Mouse (Mus musculus) forelimb bud, embryonic 11.5 days (tissue): ENCODE measurements around the gene Shq1.

Source experiments
- DNase-seq: peaks from one replicate; pipeline ENCODE4 v3.0.0-alpha.2; 2012; ENCODE audit warnings: low read depth, low spot score

The Shq1 gene

DNA sequence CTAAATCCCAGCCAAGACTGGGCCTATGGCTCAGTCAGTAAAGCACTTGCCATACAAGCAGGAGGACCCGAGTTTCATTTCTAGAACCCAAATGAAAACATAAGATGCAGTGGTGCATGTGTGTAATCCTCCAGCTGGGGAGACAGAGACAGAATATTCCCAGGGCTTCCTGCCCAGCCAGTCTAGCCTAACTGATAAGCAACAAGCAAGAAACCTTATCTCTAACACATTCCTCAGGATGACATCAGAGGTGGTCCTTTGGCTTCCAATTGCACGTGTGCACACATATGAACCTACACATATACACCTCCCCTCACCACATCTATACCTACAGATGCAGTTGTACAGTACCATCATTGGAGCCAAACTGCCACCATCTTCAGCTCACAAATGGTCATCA is 2.1 kb downstream of the Shq1 start:
- no peak for DNase-seq

DNA sequence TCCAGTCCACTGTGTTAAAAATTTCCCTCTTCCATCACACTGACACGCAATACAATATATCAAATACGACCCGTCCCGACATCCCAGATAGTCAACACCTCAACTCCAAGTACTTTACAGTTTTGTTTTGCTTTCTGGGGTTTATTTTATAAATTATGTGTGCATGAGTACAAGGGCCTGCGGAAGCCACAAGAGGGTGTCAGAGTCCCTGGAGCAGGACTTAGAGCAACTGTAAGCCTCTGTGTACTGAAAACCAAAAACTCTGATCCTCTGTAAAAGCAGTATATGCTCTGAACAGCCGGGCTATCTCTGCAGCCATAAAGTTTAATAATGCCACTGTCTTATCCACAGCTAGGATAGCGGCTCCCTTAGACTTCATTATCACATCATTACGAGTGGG is 3.3 kb downstream of the Shq1 start:
- no peak for DNase-seq

DNA sequence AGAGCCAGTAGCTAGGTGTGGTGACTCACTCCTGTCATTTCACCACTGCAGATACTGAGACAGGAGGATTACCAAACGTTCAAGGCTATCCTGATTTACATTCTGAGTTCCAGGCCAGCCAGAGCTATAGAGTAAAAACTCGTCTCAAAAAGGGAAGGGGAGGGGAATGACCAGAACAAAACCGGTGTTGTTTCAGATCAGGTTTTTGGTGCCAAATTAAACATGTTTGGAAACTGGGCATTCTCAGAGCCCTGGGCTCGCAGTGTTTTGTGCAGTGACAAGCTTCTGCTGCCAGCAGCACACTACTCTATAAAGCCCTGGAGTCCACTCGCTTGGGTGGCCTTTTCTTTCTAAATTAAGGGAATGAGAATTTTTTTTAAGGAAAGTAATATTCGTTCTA is 8.7 kb downstream of the Shq1 start:
- no peak for DNase-seq

DNA sequence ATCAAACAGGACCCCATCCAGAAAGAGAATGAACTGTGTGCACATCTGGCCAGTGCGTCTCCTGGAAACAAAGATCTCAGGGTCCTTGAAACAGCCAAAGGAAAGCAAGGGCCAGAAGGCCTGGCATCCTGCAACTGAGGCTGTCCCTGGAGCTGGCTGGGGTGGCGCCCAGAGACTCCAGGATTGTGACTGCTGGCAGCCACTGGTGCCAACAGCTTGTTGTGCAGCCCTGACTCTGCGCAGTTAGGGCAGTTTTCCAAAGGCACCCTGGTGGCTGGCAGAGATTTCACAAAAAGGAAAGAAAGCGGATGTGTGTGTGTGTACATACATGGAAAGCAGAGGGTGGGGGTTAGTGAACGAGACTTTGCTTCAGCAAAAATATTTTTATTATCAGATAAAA is 10.6 kb downstream of the Shq1 start:
- no peak for DNase-seq

DNA sequence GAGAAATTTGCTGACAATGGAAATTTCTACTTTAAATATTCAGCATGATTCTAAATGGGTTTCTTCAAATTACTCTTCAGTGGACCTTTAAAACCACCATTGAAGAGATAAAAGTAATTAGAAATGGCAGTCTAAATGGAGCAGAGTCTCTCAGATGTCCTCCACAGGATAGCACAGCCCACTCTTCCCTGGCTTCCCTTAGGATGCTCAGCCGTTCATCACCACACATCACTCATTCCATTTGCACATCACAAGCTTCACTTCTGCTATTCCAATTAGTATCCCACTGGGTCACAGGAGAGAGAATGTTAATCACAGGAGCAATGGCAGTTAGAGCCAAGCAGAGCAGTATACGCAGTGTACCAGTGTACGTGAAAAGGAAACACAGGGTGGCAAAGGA is 18.4 kb downstream of the Shq1 start:
- no peak for DNase-seq

DNA sequence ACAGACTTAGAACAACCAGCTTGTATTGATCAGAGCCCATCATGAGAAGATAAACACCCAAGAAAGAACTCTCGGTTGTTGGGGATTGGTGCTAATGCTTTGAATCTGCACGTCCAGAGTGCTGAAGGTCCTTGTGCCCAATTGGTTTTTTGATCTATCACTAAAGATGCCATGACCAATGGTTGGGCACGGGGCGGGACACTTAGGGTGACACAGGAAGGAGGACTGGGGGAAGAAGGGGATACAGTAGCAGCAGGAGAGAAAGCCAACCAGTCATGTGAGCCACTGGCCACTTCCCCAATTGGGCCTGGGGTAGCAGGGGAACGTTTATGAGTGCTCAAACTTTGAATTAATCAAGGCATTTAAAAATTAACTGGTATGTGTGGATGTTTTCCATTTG is 23.8 kb downstream of the Shq1 start:
- no peak for DNase-seq

DNA sequence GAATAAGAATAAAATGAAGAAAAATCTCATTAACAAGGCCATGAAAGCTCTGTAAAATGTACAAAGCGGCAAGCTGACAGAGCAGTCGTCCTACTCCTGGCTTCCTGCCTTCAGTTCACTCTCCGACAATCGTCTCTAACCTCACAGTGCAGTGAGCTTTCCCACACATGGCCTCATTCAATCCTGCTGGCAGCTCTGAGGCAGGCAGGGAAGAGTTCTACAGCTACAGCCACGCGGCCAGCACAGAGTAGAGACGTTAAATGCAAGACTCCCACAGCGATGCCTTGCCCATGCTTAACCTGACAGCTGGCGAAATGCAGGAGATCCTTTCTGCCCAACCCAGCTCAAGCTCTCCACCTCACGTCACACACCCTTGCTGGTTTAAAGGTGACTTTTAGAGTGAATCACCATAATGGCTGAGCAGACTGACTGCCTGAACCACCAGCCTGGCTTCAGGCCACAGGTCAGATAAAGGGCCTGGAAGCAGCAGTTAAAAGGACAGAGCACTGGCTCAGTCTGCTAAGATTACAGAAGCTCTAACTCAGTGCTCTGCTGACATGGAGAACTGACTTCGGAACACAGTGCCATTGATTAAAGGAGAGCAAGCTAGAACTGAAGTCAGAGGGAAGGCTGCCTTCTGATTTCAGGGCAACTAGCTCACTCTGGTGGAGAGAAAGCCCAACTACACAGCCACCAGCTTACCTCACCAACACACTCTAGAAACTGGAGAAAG is 25.3 kb downstream of the Shq1 start:
- DNase-seq, result peak; percentile 68

DNA sequence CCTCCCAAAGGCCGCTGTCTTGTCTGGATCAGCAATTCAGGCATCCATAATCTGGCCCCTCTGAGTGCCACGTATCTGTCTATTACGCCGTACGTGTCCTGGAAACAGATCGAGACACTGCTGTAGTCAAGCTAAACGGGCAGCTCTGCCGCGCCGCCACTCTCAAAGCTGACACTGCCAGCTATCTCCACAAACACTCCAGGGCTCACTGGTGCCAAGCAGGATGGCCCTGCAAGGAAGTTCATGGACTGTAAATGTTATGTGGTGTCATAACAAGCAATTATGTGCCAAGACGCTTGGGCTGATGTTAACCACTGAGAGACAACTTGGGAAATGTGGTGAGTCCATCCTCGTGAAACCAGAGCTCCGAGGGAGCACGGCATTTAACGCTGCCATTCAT is 26.3 kb downstream of the Shq1 start:
- DNase-seq, result no peak

DNA sequence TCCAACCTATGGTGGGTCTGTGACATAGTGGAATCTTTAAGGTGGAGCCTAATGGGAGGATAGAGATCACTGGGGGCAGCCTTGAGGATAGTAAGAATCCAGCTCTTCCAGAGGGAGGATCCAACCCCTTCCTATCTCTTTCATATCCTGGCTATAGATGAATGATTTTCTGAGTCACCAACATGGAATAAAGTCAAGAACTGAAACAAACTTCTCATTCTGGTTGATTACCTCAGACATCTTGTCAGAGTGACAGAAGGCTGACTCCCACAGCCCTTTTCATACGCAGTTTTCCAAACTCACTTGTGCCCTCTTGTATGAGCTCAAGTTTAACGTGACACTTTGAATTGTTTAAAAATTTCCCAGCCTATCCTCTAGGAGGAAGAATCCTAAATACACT is 28.2 kb downstream of the Shq1 start:
- no peak for DNase-seq

DNA sequence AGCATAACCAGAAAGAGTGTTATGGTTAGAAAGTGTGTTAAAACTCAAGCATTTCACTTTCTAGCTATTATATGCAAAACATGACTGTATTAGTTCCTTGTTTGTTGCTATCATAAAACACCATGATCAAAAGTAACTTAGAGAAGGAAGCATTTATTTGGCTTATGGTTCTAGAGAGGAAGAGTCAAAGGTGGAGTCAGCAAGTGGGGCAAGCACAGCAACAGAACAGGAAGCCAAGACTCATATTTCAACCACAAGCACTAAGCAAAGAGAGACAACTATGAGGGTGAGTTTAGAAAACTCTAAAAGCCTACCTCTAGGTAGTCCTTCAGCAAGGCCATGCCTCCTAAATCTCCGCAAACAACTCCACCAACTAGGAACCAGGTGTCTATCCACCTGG is 30.4 kb downstream of the Shq1 start:
- no peak for DNase-seq

DNA sequence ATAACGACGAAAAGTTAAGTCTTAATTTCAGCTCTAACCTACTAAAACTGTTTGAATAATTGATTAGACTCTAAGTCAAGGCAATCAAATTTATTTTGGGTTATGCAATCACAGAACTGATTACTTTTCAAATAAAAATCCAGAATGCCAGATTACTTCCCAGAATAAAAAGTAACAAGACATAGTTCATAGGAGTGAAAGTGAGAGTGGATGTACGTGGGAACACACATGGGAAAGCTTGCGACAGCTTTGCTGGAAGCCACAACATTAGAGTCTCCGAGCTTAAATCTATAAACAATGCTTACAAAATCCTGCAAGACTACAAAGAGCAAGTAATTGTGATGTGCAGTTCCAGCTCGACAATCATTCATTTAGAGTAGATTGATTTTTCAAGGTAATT is 41.9 kb downstream of the Shq1 start:
- DNase-seq, result no peak

DNA sequence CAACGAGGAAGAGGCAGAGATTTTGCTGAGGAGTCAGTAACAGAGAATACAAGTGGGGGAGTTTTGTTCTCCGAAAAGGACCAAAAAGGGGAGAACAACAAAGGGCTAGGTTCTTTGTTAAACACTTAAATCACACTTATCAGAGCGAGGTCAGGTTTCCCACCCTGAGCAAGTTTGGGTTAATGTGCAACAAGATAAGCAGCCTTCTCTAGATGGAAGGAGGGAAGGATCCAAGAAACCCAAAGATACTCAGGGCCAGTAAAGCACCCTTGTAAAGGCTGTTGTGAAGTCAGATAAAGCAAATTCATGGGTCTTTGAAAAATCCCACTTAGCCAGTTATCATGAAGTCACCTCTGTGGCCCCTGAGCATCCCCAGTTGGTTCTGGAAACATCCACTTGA is 42.7 kb downstream of the Shq1 start:
- DNase-seq, result no peak

DNA sequence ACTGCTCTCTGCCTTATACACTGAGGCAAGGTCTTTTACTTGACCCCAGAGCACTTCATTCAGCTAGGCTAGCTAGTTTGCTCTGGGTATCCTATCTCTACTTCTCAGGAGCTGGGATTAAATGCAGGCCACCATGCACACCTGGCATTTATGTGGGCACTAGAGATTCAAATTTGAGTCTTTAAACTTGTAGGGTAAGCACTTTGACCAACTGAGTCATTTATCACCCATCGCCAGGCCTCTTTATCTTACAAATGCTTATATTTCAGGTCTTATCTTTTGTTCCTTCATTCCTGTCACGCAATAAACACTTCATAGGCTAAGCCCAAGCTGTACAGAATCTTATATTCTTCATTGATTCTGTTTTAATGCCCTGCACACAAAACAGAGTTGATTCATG is 47.0 kb downstream of the Shq1 start:
- no peak for DNase-seq

DNA sequence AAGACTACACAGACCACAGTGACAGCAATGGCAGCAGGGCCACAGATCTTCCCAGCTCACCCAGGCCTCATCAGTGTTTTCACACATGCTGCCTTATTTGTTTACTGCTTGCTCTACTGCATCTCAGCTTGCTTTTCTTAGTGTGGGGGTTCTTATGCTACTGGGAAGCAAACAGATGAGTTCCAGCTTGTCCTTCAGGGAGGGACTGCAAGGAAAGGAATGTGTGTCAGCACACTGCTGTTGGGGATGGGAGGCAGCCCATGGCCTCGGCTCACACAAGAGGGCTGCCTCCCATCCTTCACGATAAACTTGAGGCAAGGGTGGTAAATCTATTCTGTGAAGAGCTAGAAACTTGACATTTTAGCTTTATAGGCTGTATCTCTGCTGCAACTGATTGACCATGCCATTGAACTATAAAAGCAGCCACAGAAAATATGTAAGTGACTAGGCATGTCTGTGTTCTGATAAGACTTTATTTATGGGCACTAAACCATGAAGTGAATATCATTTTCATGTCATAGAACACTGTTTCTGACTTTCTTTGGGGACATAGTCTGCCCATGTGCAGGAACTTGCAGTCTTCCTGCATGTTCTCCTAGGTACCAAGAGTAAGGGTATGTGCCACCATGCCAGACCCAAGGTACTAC is 48.0 kb downstream of the Shq1 start:
- no peak for DNase-seq

DNA sequence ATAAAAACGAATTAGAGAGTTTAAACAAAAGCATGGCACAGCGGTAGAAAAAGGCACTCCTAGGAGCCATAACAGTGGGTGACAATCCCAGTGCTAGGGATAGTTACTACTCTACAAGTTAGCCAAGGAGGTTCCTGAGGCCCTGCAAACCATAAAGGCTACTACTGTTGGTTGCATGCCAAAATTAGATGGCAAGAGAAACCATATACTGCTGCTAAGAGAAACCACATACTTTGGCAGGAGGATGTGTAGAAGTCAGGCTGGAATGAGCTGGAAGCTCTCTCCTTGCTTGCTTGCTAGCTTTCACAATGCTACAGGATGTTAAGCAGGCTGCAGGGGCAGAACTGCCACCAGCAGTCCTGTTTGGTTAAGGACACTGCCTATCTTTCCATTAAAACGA is 50.5 kb downstream of the Shq1 start:
- no peak for DNase-seq

DNA sequence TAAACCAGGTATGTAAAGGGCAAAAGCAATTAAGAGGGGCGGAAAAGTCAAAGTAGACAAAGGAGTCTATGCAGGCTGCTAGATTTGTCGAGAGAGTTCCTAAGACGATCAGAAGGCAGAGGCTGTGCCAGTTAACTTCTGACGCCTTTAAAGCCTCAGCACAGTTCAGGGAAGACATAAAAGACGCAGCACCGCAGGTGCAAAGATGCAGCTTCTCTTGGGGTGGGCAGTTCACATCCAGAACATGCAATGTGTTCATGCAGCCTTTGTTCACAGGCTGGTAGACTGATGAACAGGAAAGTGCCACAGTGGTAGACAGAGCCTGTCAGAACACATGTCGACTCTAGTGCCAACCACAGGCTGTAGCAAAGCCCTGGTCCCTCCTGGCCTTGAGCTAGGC is 51.6 kb downstream of the Shq1 start:
- DNase-seq, result no peak

DNA sequence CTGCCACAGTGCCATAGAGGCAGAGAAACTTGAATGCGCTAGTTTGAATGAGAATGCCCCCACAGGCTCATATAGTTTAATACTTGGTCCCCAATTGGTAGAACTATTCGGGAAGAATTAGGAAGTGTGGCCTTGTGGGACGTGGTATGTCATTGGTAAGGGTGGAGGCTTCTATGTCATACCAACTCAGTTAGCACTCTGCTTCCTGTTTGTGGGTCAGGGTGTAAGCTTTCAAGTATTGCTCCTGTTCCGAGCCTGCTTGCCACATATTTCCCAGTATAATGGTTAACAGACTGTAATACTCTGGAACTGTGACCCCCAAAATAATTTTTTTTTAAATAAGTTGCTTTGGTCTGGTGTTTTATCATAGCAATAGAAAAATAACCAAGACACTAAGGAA is 54.8 kb downstream of the Shq1 start:
- no peak for DNase-seq

DNA sequence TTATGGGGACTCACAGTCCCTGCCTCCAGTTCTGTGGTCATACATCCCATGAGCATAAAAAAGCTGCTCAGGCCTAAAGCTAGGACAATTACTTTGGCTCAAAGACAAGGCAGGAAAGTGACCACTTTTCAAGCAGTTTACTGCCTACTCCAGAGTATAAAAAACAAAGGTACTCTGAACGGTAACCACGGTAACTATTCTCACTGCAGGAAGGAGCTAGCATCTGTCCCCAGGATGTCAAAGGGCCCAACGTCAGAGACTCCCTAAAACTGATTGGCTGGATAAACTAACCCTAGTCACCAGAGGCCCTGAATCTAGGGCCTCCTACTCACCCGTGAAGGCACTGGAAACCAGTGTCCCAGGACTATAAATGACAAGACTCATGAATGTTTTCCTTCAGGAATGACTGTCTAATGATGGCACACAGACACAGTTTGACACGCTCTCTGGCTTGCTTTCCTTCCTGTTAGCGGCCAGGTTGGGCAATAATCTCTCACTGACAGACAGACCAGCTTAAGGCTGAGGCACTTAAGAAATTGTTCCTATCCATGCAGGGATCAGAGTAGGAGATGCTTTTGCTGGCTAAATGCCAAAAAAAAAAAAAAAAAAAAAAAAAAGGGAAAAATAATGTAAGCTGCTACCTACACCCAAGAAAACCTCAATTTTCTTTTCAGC is 57.2 kb downstream of the Shq1 start:
- DNase-seq, result no peak

DNA sequence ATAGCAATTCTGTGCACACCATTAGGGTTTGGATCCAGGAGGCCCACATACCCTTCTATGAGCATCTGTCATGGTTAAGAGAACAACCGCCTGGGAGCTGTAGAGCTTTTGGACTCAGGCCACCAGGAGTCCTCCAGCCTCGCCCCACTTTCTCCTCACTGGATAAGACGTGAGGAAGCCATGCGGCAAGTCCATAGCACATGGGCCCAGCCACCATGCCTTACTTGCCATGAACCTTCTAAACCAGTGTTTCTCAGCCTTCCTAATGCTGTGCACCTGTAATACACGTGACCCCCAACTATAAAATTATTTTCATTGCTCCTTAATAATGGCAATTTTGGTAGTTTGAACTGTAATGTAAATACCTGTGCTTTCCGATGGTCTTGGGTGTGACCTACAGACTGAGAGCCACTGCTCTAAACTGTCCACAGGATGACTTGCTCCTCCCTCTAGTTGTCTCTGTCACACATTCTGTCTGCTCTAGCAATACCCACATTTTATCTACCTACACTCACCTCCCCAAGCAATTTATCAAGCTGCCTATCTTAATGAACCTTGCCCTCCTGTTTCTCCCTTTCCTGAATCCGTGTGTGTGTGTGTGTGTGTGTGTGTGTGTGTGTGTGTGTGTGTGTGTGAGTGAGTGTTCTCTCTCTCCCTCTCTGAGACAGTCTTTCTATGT is 59.9 kb downstream of the Shq1 start:
- DNase-seq, result no peak

DNA sequence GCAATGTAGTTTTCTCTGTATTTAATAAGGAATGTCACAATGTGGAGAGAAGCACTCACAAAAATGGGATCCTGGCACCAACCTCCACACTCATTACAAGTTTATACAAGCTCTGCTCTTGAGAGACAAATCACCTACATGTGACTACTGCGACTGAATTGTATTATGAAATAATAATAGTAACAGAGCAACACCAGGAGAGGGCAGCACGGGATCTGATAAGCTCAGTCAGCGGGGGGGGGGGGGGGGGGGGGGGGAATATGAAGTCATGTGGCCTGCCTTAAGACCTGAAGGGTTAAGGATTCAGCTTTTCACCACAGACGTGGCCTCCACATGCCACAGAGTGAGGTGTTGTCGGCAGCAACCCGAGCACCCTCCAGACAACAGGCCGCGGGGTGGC is 60.8 kb downstream of the Shq1 start:
- no peak for DNase-seq

DNA sequence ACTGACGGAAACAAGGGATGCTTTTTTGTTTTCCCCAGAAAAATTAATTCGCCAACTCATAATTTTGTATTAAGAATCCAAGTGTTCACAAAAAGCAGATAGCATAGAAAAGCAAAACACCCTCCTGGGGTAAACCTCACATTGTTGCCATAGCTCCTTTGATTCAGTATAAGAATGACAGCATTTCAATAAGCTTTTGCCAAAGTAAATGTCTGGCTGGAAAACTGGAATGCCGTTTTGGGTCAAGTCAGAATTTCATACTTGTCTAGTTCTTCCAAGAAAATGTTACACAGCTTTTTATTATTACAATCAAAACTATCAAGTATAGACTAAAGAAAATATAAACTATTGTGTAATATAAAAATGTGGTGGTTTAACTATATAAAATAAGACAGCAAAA is 61.7 kb downstream of the Shq1 start:
- no peak for DNase-seq

DNA sequence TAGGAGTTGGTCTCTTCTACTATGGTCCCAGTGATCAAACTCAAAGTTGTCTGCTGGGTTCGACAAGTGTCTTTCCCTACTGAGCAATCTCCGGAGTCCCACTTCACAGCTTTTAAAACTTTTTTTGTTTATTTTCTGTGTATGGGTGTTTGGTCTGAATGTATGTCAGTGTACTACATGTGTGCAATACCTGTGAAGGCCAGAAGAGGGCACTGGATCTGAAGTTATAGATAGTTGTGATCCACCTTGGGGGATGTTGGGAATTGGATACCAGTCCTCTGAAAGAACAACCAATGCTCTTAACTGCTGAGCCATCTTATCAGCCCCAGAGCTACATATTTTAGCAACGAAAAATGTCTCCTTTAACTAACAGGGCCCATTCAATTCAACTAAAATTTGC is 62.5 kb downstream of the Shq1 start:
- no peak for DNase-seq

DNA sequence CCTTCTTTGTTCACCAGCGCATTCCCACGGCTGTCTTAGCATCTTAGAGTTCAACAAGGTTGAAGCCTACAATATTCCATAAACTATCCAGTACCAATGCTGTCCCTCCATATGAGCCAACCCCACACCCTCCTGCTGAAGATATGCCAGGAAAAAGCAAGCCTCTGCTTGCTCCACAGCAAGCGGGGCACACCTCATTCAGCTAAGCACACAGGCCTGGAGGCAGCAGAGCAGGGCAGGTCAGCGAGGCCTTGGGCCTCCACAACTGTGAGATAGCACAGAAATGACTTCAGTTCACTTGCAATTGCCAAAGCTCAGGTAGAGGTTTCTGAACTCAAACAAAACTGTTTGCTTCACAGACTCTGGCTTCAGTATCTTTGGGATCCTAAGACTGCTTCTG is 64.2 kb downstream of the Shq1 start:
- DNase-seq, result no peak
